Mouse (Mus musculus) erythroblast, embryonic 14.5 days (primary cell): ENCODE results near the gene Dennd1a.

Experiments
- GATA1 ChIP-seq: IDR thresholded peaks from 2 replicates; pipeline ENCODE4 v1.6.1; 2012; ENCODE audit warnings: low read length, inconsistent platforms, mixed read lengths
- TAL1 ChIP-seq: IDR thresholded peaks from 3 replicates; pipeline ENCODE4 v1.6.1; 2012; ENCODE audit warnings: low read length, inconsistent platforms, mixed read lengths

GRCm38 (mm10) chr2:38142905-38143304, 144.3 kb downstream of the Dennd1a start:
- TF ChIP-seq GATA1 = no peak
- TF ChIP-seq TAL1 = no peak
